Mouse (Mus musculus) hindbrain, embryonic 11.5 days (tissue): ENCODE data around the gene Sort1. TPM values are rescaled to one million over a fixed set of nuclear protein-coding genes. Genes with fewer than 3 reads are reported as not detected.

Source experiments
- ATAC-seq: fragments of 200-750 bp; cut with Nextera tagmentation; 2 replicates; pipeline ENCODE4 v1.8.0; 2017; ENCODE audit warnings: mild to moderate bottlenecking, moderate TSS enrichment, moderate library complexity; ENCODE audit not compliant: low FRiP score
- DNase-seq: peaks from one replicate; pipeline ENCODE4 v3.0.0-alpha.2; 2015; ENCODE audit warnings: low spot score
- H3K27ac ChIP-seq: fragments of 300-500 bp; sonication (generic); 2 replicates; pipeline ENCODE4 v1.5.1; 2014; ENCODE audit warnings: mild to moderate bottlenecking, low read depth, low read length
- H3K27me3 ChIP-seq: fragments of 300-500 bp; sonication (generic); 2 replicates; pipeline ENCODE4 v1.6.1; 2014; ENCODE audit warnings: mild to moderate bottlenecking, low read length, moderate library complexity, mixed read lengths; ENCODE audit not compliant: control insufficient read depth, insufficient read depth
- H3K36me3 ChIP-seq: fragments of 300-500 bp; sonication (generic); 2 replicates; pipeline ENCODE4 v1.6.1; 2014; ENCODE audit warnings: mild to moderate bottlenecking, low read length, moderate library complexity, mixed read lengths; ENCODE audit not compliant: control insufficient read depth, insufficient read depth
- H3K4me1 ChIP-seq: fragments of 300-500 bp; sonication (generic); replicated peaks from 2 replicates; pipeline ENCODE4 v1.6.1; 2014; ENCODE audit warnings: low read length, mixed read lengths; ENCODE audit not compliant: control insufficient read depth, insufficient read depth
- H3K4me2 ChIP-seq: fragments of 300-500 bp; sonication (generic); replicated peaks from 2 replicates; pipeline ENCODE4 v1.6.1; 2014; ENCODE audit warnings: mild to moderate bottlenecking, low read depth, low read length
- H3K4me3 ChIP-seq: fragments of 300-500 bp; sonication (generic); 2 replicates; pipeline ENCODE4 v1.5.1; 2014; ENCODE audit warnings: low read depth, low read length
- H3K9ac ChIP-seq: fragments of 300-500 bp; sonication (generic); 2 replicates; pipeline ENCODE4 v1.6.1; 2014; ENCODE audit warnings: low read depth, low read length
- H3K9me3 ChIP-seq: fragments of 300-500 bp; sonication (generic); 2 replicates; pipeline ENCODE4 v1.6.1; 2016; ENCODE audit warnings: low read length; ENCODE audit not compliant: control insufficient read depth
- WGBS: fragments of 180-500 bp; shearing (Covaris S2); extraction: QIAGEN DNeasy Blood & Tissue Kit; methylation state at CpG from one replicate; pipeline ENCODE4 v1.1.7; 2014; 5-methylcytosine and 5-hydroxymethylcytosine counted together
- polyA plus RNA-seq: library from polyadenylated mRNA; unstranded; fragments of >200 nt; fragmentation: Nextera tagmentation; extraction: Ambion mirVana; gene quantifications from 2 replicates; pipeline ENCODE4 v1.2.1, GENCODE M21; 2014

The Sort1 gene
- polyA plus RNA-seq, 1 experiment from 2014 or later, result 20.2 TPM

DNA sequence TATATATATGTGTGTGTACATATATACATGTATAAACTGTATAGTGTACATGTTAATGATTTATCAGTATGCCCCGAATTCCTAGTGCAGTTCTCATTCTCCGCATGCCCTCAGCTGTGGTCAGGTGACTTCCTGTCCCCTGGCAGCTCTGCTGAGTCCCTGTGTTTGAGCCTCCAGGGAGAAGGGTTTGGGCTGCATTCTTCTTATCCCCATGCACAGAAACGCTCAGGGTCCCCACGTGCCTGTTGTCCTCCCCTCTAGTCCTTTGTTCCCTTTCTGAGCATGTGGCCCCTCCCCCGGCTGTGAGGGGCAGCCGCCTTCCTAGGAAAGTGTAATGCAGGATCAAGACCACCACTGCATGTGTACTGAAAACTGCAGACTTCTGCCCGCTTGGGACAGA is 77.0 kb downstream of the Sort1 start:
- Histone ChIP-seq H3K27ac (no peak overlapping the region), H3K9ac (peak overlapping the region; percentile 16; the same call in 1 of the 2 replicates)

DNA sequence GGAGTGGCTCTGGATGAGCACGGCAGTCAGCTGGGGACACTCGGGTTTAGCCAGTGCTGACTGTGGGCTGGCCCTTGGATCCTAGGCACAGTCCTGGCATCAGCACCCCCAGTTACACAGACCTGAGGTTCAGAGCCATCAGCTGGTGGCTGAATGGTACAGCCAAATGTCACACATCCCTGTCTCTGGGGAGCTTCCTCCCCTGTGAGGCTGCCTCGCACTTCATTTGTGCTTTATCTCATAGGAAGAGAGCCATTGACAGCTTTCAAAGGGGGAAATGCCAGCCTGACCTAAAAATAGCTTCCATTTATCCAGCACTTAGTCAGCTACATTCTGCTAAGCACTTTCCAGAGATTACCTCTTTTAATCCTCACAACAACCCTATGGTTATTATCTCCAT is 79.7 kb downstream of the Sort1 start:
- no peak overlapping the region for H3K9ac ChIP-seq
- DNase-seq, result no peak
- no peak overlapping the region for H3K4me3 ChIP-seq
- no peak overlapping the region for H3K27ac ChIP-seq
- no peaks in the 10 kb centered on the region for H3K9me3 ChIP-seq
- no peaks in the 10 kb centered on the region for H3K36me3 ChIP-seq
- H3K27me3 ChIP-seq, result no peaks in the 10 kb centered on the region
- no peak for ATAC-seq
- WGBS, result 78% methylated on average over 3 of the region's 3 CpGs
- H3K4me2 ChIP-seq, result no peak overlapping the region
- H3K4me1 ChIP-seq, result peaks cover 8% of the 10 kb centered on the region

More for the DNA sequence above, 77.0 kb downstream of the Sort1 start:
- no peak overlapping the region for H3K4me3 ChIP-seq
- no peaks in the 10 kb centered on the region for H3K27me3 ChIP-seq
- ATAC-seq (peak; percentile 69), DNase-seq (peak; percentile 67)
- H3K4me1 ChIP-seq, result peaks cover 8% of the 10 kb centered on the region
- H3K36me3 ChIP-seq, result no peaks in the 10 kb centered on the region; the same call in 1 of the 2 replicates
- WGBS, result 8% methylated on average over 7 of the region's 7 CpGs
- no peaks in the 10 kb centered on the region for H3K9me3 ChIP-seq
- H3K4me2 ChIP-seq, result no peak overlapping the region

DNA sequence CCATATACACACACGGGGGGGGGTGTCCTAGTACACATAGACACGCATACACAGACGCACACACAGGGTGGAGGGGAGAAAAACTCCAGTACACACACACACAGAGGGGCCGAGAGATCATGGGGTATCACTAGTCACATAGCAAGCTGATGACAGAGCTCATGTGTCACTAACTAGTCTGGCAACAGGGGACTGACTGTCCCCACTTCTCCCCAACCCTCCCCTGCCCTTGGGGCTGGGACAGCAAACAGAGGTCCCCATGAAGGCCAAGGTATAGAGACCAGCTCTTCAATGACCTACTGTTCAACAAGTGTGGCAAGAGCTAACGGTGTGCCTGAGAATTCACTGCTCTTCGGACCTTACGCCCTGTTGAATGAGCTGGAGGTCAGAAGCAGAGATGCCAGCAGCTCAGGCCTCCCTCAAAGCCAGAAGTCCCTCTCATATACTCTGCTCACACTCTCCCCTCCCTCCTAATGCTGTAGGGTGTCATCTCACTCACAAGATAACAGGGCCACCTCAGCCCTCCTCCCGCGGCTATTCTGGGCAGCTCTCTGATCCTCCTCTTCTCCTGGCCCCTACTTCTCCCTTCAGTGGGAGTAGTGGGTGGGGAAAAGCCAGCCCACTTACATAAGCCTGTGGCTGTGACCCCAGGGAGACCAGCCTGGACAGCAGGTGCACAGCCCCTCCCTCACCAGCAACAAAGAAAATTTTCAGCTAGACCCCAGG is 80.6 kb downstream of the Sort1 start, which contains the start of gene Mybphl:
TSS of gene Mybphl (plus strand) at position 642 of the 726 bp plus-strand sequence.
- WGBS, result 76% methylated on average over 9 of the region's 9 CpGs
- H3K9ac ChIP-seq, result no peak within 1 kb of the TSS
- peaks cover 8% of the 10 kb centered on the region for H3K4me1 ChIP-seq
- DNase-seq (no peak), ATAC-seq (no peak)
- H3K9me3 ChIP-seq, result no peaks in the 10 kb centered on the region
- H3K4me3 ChIP-seq, result no peak within 1 kb of the TSS
- no peak within 1 kb of the TSS for H3K4me2 ChIP-seq
- no peaks in the 10 kb centered on the region for H3K27me3 ChIP-seq
- H3K36me3 ChIP-seq, result no peaks in the 10 kb centered on the region
- no peak within 1 kb of the TSS for H3K27ac ChIP-seq

DNA sequence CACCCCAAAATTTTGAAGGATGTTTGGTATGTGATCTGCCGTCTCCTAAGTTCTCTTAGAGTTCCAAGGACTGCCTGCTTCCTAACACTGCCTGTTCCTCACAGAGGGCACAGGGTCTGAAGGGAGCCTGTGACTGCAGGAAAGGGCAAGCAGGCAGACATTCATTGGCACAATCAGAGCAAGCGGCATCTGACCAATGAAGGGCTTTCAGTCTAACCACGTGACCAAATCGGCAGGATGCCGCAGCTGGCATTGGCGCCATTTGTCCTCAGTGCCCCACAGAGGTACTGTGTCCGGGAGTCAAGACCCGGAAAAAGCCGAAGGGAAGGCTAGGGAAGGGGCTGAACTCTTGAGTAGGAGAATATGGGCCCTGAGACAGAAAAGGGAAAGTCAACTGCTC is 83.3 kb downstream of the Sort1 start:
- 62% methylated on average over 9 of the region's 9 CpGs for WGBS
- H3K27me3 ChIP-seq, result 0 out of 2 replicates have a peak, but pooled peaks cover 2% of the 10 kb centered on the region
- H3K4me2 ChIP-seq, result 0 out of 2 replicates have a peak overlapping the region, but pooled peaks have one; percentile 8
- no peak overlapping the region for H3K9ac ChIP-seq
- no peak overlapping the region for H3K4me3 ChIP-seq
- H3K4me1 ChIP-seq, result no peaks in the 10 kb centered on the region
- H3K36me3 ChIP-seq, result no peaks in the 10 kb centered on the region
- peak; percentile 46; the same call in 1 of the 2 replicates for ATAC-seq
- no peak for DNase-seq
- H3K27ac ChIP-seq, result no peak overlapping the region
- H3K9me3 ChIP-seq, result no peaks in the 10 kb centered on the region

DNA sequence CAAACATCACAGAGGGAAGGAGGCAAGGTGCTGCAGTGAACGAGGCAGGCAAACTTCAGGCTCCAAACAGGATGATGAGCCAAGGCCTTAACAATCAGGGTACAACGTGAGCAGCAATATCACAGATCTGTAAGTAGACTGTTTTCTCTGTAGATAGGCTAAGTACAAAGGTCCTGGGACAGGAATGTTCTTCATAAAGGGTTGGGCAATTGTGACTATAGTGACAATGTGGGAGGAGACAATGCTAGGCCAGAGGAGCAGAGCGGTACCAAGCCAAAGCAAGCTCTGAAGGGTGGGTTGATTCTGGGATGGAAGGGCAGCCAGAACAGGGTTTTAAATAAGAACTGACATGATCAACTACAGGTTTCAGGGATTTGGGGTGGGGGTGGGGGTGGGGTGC is 83.9 kb downstream of the Sort1 start:
- DNase-seq, result no peak
- Histone ChIP-seq H3K9ac (no peak overlapping the region), H3K4me2 (no peak overlapping the region), H3K27me3 (0 out of 2 replicates have a peak, but pooled peaks cover 2% of the 10 kb centered on the region), H3K4me3 (no peak overlapping the region), H3K4me1 (no peaks in the 10 kb centered on the region), H3K9me3 (no peaks in the 10 kb centered on the region), H3K27ac (no peak overlapping the region), H3K36me3 (no peaks in the 10 kb centered on the region)
- ATAC-seq, result no peak
- WGBS, result 91% methylated on average over 3 of the region's 3 CpGs

DNA sequence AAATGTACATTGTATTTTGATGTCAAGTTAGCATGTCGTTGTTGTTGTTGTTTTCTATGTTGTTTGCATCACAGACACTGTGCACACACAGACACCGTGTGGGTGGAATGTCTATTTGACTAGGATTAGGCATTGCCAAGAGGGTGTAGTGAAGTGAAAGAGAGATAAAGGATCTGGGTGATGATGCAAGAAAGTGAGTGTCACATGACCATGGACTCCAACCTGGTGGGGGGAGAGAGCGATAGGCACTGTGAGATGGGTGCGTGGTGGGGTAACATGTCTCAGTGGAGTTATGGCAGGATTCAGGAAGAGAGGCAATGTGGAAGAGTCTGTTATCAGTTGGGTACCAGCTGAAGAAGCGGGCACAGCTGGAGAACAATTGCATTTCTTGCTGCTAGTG is 84.8 kb downstream of the Sort1 start:
- no peaks in the 10 kb centered on the region for H3K9me3 ChIP-seq
- no peaks in the 10 kb centered on the region for H3K4me1 ChIP-seq
- WGBS, result 87% methylated on average over 5 of the region's 5 CpGs
- H3K27ac ChIP-seq, result no peak overlapping the region
- no peaks in the 10 kb centered on the region for H3K36me3 ChIP-seq
- 0 out of 2 replicates have a peak, but pooled peaks cover 2% of the 10 kb centered on the region for H3K27me3 ChIP-seq
- no peak overlapping the region for H3K4me2 ChIP-seq
- no peak overlapping the region for H3K4me3 ChIP-seq
- H3K9ac ChIP-seq, result no peak overlapping the region
- ATAC-seq (no peak), DNase-seq (no peak)

DNA sequence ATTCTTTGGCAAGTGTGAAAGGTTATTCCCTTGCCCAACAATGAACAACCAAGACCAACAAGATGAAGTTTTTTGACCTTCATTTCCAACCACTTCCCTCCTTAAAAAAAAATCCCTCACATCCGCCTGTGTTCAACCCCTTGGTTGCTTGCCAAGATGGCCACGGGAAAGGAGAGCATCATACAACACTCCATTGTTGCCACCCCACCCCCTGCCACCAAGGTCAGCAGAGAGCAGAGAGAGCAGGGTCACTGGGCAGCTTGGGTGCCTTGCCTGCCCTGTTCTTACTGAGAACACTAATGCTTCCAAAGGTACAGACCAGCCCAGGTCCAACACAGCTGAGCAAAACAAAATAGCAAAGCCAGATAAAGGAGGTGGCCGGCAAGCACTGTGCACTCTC is 88.4 kb downstream of the Sort1 start:
- no peak overlapping the region for H3K9ac ChIP-seq
- no peak for DNase-seq
- no peak overlapping the region for H3K4me2 ChIP-seq
- 77% methylated on average over 3 of the region's 3 CpGs for WGBS
- no peak overlapping the region for H3K4me3 ChIP-seq
- H3K36me3 ChIP-seq, result no peaks in the 10 kb centered on the region
- no peak for ATAC-seq
- no peaks in the 10 kb centered on the region for H3K4me1 ChIP-seq
- H3K27ac ChIP-seq, result no peak overlapping the region
- H3K9me3 ChIP-seq, result no peaks in the 10 kb centered on the region
- H3K27me3 ChIP-seq, result 0 out of 2 replicates have a peak, but pooled peaks cover 2% of the 10 kb centered on the region

DNA sequence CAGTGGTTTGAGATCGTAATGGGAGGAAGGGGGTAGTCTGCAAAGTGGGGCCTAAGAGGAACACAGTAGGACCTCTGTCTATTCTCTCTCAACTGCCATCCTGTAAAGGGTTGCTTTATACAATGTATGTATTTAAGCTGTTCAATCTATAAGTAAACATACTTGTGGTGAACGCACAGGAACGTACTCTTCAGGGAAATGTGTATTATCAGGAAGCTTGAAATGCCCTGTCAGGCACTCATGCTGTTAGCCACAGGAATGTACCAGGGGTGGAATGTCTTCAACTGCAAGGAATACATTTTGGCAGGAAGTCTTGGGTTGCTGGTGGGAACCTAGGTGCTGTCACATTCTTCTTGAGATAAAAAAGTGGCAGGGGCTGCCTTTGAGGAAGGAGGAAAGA is 88.8 kb downstream of the Sort1 start:
- Histone ChIP-seq H3K27ac (no peak overlapping the region), H3K27me3 (0 out of 2 replicates have a peak, but pooled peaks cover 2% of the 10 kb centered on the region), H3K4me1 (no peaks in the 10 kb centered on the region), H3K9ac (no peak overlapping the region), H3K4me2 (no peak overlapping the region), H3K36me3 (no peaks in the 10 kb centered on the region), H3K9me3 (no peaks in the 10 kb centered on the region), H3K4me3 (no peak overlapping the region)
- ATAC-seq (no peak), DNase-seq (no peak)
- WGBS, result 81% methylated on average over 3 of the region's 3 CpGs
